8 mouse cellular contexts compared by ENCODE assay signal in genomic region chr2:160452239-160452530, GRCm38 (mm10).
DNase-seq lines count a peak whose midpoint lies in the region; ATAC-seq and TF ChIP-seq lines count a peak whose summit lies in the region.

No protein-coding gene starts in this region.

- no peaks in the 10 kb centered on the region for H3K36me3 ChIP-seq in heart, embryonic 11.5 days (ENCODE audit: control insufficient read depth, insufficient read depth, low read length)
- no peaks in the 10 kb centered on the region for H3K36me3 ChIP-seq in CH12.LX (replicated peaks in 1 of 2; ENCODE audit: control insufficient read depth in 1 of 2, insufficient read depth in 1 of 2, low read length in 1 of 2)
- H3K36me3 ChIP-seq in forebrain, embryonic 16.5 days (ENCODE audit: control insufficient read depth, insufficient read depth) = no peaks in the 10 kb centered on the region
- no peaks in the 10 kb centered on the region for H3K36me3 ChIP-seq in liver, embryonic 15.5 days (replicated peaks)

- no peaks in the 10 kb centered on the region for H3K9me3 ChIP-seq in heart, embryonic 11.5 days (replicated peaks; ENCODE audit: control insufficient read depth, low read length)
- no peaks in the 10 kb centered on the region for H3K9me3 ChIP-seq in CH12.LX (replicated peaks; ENCODE audit: low read length)
- no peaks in the 10 kb centered on the region for H3K9me3 ChIP-seq in forebrain, embryonic 16.5 days (ENCODE audit: control insufficient read depth, low read length)
- H3K9me3 ChIP-seq in liver, embryonic 15.5 days (replicated peaks) = no peaks in the 10 kb centered on the region

- no peak for DNase-seq in heart, adult 8-10 months (ENCODE audit: low spot score)
- no peak for DNase-seq in CH12.LX (ENCODE audit: extremely low read depth)
- no peak for DNase-seq in cerebellum, adult 9-11 months
- DNase-seq in left cerebral cortex, adult 9 months (ENCODE audit: low spot score in 2 of 2) = no peak
- DNase-seq in urinary bladder, postnatal 36 days (ENCODE audit: low spot score in 2 of 2) = no peak

- WGBS in heart, embryonic 11.5 days (ENCODE audit: insufficient replicate concordance) = 24% methylated on average over 6 of the region's 6 CpGs
- 14% methylated on average over 6 of the region's 6 CpGs for WGBS in forebrain, embryonic 16.5 days
- WGBS in liver, embryonic 15.5 days (ENCODE audit: insufficient replicate concordance) = 12% methylated on average over 6 of the region's 6 CpGs

- TF ChIP-seq CTCF in CH12.LX (conservative IDR thresholded peaks at IDR 0.05 in 1 of 2, IDR thresholded peaks at IDR 0.05 in 1 of 2; ENCODE audit: low read depth in 2 of 2, low read length in 2 of 2) = no peak

- H3K27ac ChIP-seq in heart, embryonic 11.5 days (ENCODE audit: low read depth, low read length) = peak overlapping the region; percentile 76
- no peak overlapping the region for H3K27ac ChIP-seq in CH12.LX (ENCODE audit: insufficient read depth, low read depth)
- no peak overlapping the region for H3K27ac ChIP-seq in forebrain, embryonic 16.5 days (ENCODE audit: low read length)
- no peak overlapping the region for H3K27ac ChIP-seq in liver, embryonic 15.5 days (replicated peaks)

- in situ Hi-C loops in CH12.LX (cut with MboI; ENCODE audit: low pct_ligation_motif_present, low pct_unique_long_range_greater_than_20kb, low sequenced_read_pairs) = no loop called here

- peak overlapping the region; percentile 66; the same call in 1 of the 2 replicates for H3K9ac ChIP-seq in heart, embryonic 11.5 days (ENCODE audit: low read depth, low read length)
- H3K9ac ChIP-seq in CH12.LX (ENCODE audit: insufficient read depth, low read depth) = no peak overlapping the region
- H3K9ac ChIP-seq in forebrain, embryonic 16.5 days (replicated peaks; ENCODE audit: low read depth, low read length) = 0 out of 2 replicates have a peak overlapping the region, but pooled peaks have one; percentile 38
- H3K9ac ChIP-seq in liver, embryonic 15.5 days = no peak overlapping the region

- peaks cover 7% of the 10 kb centered on the region for H3K4me1 ChIP-seq in heart, embryonic 11.5 days (ENCODE audit: control insufficient read depth, insufficient read depth, low read length)
- H3K4me1 ChIP-seq in CH12.LX (ENCODE audit: control insufficient read depth in 1 of 2, insufficient read depth in 2 of 2) = peaks cover 0 to 10% of the 10 kb centered on the region in 2 experiments; a peak in 3 of 4 replicates
- peaks cover 16% of the 10 kb centered on the region for H3K4me1 ChIP-seq in forebrain, embryonic 16.5 days (replicated peaks; ENCODE audit: control insufficient read depth, insufficient read depth, low read length)
- no peaks in the 10 kb centered on the region for H3K4me1 ChIP-seq in liver, embryonic 15.5 days (replicated peaks)

- H3K4me3 ChIP-seq in heart, embryonic 11.5 days (ENCODE audit: low read depth, low read length) = peak overlapping the region; percentile 38
- no peak overlapping the region for H3K4me3 ChIP-seq in CH12.LX (replicated peaks in 1 of 3; ENCODE audit: low read depth in 2 of 3, low read length in 2 of 3, poor library complexity in 1 of 3)
- peak overlapping the region; percentile 36 for H3K4me3 ChIP-seq in forebrain, embryonic 16.5 days (replicated peaks; ENCODE audit: low read length)
- H3K4me3 ChIP-seq in liver, embryonic 15.5 days (replicated peaks) = no peak overlapping the region

- no peaks in the 10 kb centered on the region; the same call in 1 of the 2 replicates for H3K27me3 ChIP-seq in heart, embryonic 11.5 days (ENCODE audit: control insufficient read depth, insufficient read depth, low read length)
- H3K27me3 ChIP-seq in CH12.LX (replicated peaks) = peaks cover 66% of the 10 kb centered on the region
- no peaks in the 10 kb centered on the region for H3K27me3 ChIP-seq in forebrain, embryonic 16.5 days (replicated peaks; ENCODE audit: control insufficient read depth, insufficient read depth, low read length)
- H3K27me3 ChIP-seq in liver, embryonic 15.5 days = no peaks in the 10 kb centered on the region; the same call in 1 of the 2 replicates

- no peak for TF ChIP-seq RAD21 in CH12.LX (IDR thresholded peaks at IDR 0.05; ENCODE audit: low read depth, low read length)

- H3K79me2 ChIP-seq in CH12.LX (replicated peaks; ENCODE audit: control insufficient read depth, extremely low read depth, insufficient read depth, poor library complexity, severe bottlenecking) = no peaks in the 10 kb centered on the region

- no peak for TF ChIP-seq POLR2A in CH12.LX (IDR thresholded peaks at IDR 0.05; ENCODE audit: low read depth, low read length)

- no peak for ATAC-seq in heart, embryonic 11.5 days (replicated peaks; ENCODE audit: insufficient number of reproducible peaks, low FRiP score, low TSS enrichment)
- no peak for ATAC-seq in forebrain, embryonic 16.5 days
- ATAC-seq in liver, embryonic 15.5 days (ENCODE audit: insufficient read depth) = no peak

- TF ChIP-seq EP300 in CH12.LX (IDR thresholded peaks at IDR 0.05; ENCODE audit: low read length) = no peak

- dilution Hi-C loops in CH12.LX (cut with MboI; ENCODE audit: extremely low pct_ligation_motif_present, extremely low pct_unique_long_range_greater_than_20kb, low sequenced_read_pairs) = no loop called here

- peak overlapping the region; percentile 76 for H3K4me2 ChIP-seq in heart, embryonic 11.5 days
- peak overlapping the region; percentile 86 for H3K4me2 ChIP-seq in CH12.LX (ENCODE audit: insufficient read depth, low read depth, poor library complexity, severe bottlenecking)
- peak overlapping the region; percentile 57 for H3K4me2 ChIP-seq in forebrain, embryonic 16.5 days (ENCODE audit: low read length)
- peak overlapping the region; percentile 46; the same call in 1 of the 2 replicates for H3K4me2 ChIP-seq in liver, embryonic 15.5 days

TF ChIP-seq in CH12.LX, 34 proteins besides CTCF, POLR2A, EP300 and RAD21:
- TF ChIP-seq RCOR1 (conservative IDR thresholded peaks at IDR 0.05; ENCODE audit: low read depth, low read length) (no peak), MAX (IDR thresholded peaks at IDR 0.05; ENCODE audit: low read length) (no peak), BHLHE40 (IDR thresholded peaks at IDR 0.05; ENCODE audit: low read depth, low read length) (no peak), ZNF384 (IDR thresholded peaks at IDR 0.05; ENCODE audit: low read depth, low read length) (no peak), ETS1 (conservative IDR thresholded peaks at IDR 0.05; ENCODE audit: low read depth, low read length) (no peak), SIN3A (IDR thresholded peaks at IDR 0.05; ENCODE audit: low read length) (no peak), ZMIZ1 (IDR thresholded peaks at IDR 0.05; ENCODE audit: low read depth, low read length) (no peak)

Comparison
In these comparisons a context has a peak if more than half of its experiments do, and no peak if none do; other contexts are left out.
1. H3K4me3 ChIP-seq: peak in heart, embryonic 11.5 days (single experiment) and forebrain, embryonic 16.5 days (single experiment); none in CH12.LX (0 of 3) and liver, embryonic 15.5 days (single experiment).
2. H3K9ac ChIP-seq: peak in heart, embryonic 11.5 days (single experiment) and forebrain, embryonic 16.5 days (single experiment); none in CH12.LX (single experiment) and liver, embryonic 15.5 days (single experiment).
3. Peak in every context shown above with its lines, with median percentiles within 50 percentile points of each other: H3K4me2 ChIP-seq.